Mouse (Mus musculus): ENCODE results near the gene Acad12.

GRCm38 (mm10) chr5:121562436-121562835 lies 56.3 kb downstream of the Acad12 start:
- TF ChIP-seq CTCF (IDR thresholded peaks at IDR 0.05; ENCODE audit: borderline replicate concordance, extremely low read depth, insufficient read depth, insufficient read length) = no peak
- TF ChIP-seq POLR2A (IDR thresholded peaks at IDR 0.05; ENCODE audit: borderline replicate concordance, extremely low read depth, insufficient read depth, insufficient read length, poor library complexity, severe bottlenecking) = no peak
